Mouse (Mus musculus): Measurements from ENCODE around the gene Opalin. TPM values are rescaled to one million over a fixed set of nuclear protein-coding genes. Genes with fewer than 3 reads are reported as not detected.

Opalin gene
- total RNA-seq, 2 experiments from 2014 or later: not detected

DNA sequence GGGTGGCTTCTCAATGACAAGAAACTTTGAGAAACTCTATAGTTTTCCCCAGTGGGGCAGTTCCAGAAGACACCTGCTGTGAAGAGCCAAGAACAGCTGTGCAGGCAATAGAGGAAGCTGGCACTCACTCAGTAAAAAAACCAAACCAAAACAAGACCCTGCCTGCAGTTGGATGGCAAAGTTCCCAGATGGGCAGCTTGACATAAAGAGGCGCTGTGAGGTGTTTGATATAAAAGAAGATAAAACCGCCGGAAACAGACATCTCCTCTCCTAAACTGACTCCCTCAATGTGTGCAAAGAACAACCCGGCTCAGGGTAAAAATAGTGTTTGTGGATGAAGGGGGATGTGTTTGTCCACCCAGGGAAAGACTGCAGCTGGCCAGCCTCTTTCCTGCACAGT, 54.7 kb downstream of the Opalin start:
- ATAC-seq (replicated peaks; ENCODE audit: low FRiP score, poor library complexity, severe bottlenecking): no peak

DNA sequence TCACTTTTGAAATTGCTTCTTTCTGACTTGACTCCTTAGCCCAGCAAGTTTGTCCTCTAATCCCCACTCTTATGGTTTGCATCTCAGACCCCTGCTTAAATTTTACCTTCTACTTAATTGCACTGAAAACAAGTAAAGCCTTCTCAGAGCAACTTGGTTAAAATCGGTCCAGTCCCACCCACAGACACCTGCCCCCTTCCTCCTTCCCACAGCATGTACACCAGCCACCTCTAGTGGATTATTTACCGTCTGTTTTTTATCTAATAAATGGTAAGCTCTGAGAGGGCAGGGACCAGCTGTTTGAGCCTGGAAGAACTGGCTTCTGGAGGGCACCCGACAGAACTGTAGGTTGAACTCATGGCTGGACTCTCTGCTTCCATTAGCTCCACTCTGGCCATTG, 56.4 kb downstream of the Opalin start:
- no peak for ATAC-seq (replicated peaks; ENCODE audit: low FRiP score, poor library complexity, severe bottlenecking)

- no peak for ATAC-seq (replicated peaks; ENCODE audit: low FRiP score, poor library complexity, severe bottlenecking)
These were observed 57.7 kb downstream of the Opalin start for GRCm38 (mm10) chr19:41019164-41019675.

GRCm38 (mm10) chr19:41015951-41016716, 60.8 kb downstream of the Opalin start:
- peak; percentile 84 for ATAC-seq (replicated peaks; ENCODE audit: low FRiP score, poor library complexity, severe bottlenecking)

DNA sequence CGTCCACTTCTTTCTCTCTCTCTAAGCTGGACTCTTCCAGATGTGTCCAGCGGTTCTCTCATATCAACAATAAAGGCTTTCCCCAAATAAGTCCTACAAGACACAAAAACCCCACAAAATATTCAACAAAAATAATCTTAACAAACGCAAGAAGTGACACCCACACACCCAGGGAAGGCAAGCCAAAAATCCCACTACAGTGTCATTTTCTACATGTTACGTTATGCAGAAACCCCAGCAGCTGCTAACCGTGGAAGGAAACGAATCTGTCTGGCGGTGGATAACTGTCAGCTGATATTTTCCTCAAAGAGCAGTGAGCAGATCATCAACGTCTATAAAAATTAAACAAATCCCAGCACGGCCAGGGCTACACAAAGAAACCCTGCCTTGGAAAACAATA, 62.9 kb downstream of the Opalin start:
- ATAC-seq (replicated peaks; ENCODE audit: low FRiP score, poor library complexity, severe bottlenecking): no peak

GRCm38 (mm10) chr19:41013591-41013990, 63.3 kb downstream of the Opalin start:
- no peak for ATAC-seq (replicated peaks; ENCODE audit: low FRiP score, poor library complexity, severe bottlenecking)

Other genes with a start within 250 kb of the Opalin start
- gene Ccnj, start 245.8 kb downstream of the Opalin start, total RNA-seq (2015; ENCODE audit: low replicate concordance): 0.36 and 1.3 TPM in 2 replicates
- 0.15 and 1.9 TPM in 2 replicates for gene Ccnj, start 245.8 kb downstream of the Opalin start, total RNA-seq (2017; ENCODE audit: low replicate concordance)
- 8.3 and 18.0 TPM in 2 replicates for gene Zfp518a, start 182.4 kb downstream of the Opalin start, total RNA-seq (2015; ENCODE audit: low replicate concordance)
- 4.5 and 7.6 TPM in 2 replicates for gene Zfp518a, start 182.4 kb downstream of the Opalin start, total RNA-seq (2017; ENCODE audit: low replicate concordance)
- gene Blnk, start 82.6 kb downstream of the Opalin start, total RNA-seq (2015; ENCODE audit: low replicate concordance): 18.9 and 22.3 TPM in 2 replicates
- gene Blnk, start 82.6 kb downstream of the Opalin start, total RNA-seq (2017; ENCODE audit: low replicate concordance): 5.2 and 5.6 TPM in 2 replicates
- 7.6 and 17.2 TPM in 2 replicates for gene Dntt, start 47.8 kb downstream of the Opalin start, total RNA-seq (2015; ENCODE audit: low replicate concordance)
- gene Dntt, start 47.8 kb downstream of the Opalin start, total RNA-seq (2017; ENCODE audit: low replicate concordance): 9.7 and 11.7 TPM in 2 replicates
- gene Tll2, start 129.7 kb upstream of the Opalin start, total RNA-seq (2015; ENCODE audit: low replicate concordance): not detected in 2 replicates
- gene Tll2, start 129.7 kb upstream of the Opalin start, total RNA-seq (2017; ENCODE audit: low replicate concordance): not detected in 2 replicates
- gene Tm9sf3, start 186.9 kb upstream of the Opalin start, total RNA-seq (2015; ENCODE audit: low replicate concordance): 21.4 and 31.0 TPM in 2 replicates
- 41.4 and 53.7 TPM in 2 replicates for gene Tm9sf3, start 186.9 kb upstream of the Opalin start, total RNA-seq (2017; ENCODE audit: low replicate concordance)